Mouse (Mus musculus): ENCODE data around the gene Gbp5. TPM values are rescaled to one million over a fixed set of nuclear protein-coding genes. Genes with fewer than 3 reads are reported as not detected.

Gene Gbp5
- polyA plus RNA-seq (2012; rRNA removed; ENCODE audit: low replicate concordance), result 0.36 and 0.43 TPM in 2 replicates

DNA sequence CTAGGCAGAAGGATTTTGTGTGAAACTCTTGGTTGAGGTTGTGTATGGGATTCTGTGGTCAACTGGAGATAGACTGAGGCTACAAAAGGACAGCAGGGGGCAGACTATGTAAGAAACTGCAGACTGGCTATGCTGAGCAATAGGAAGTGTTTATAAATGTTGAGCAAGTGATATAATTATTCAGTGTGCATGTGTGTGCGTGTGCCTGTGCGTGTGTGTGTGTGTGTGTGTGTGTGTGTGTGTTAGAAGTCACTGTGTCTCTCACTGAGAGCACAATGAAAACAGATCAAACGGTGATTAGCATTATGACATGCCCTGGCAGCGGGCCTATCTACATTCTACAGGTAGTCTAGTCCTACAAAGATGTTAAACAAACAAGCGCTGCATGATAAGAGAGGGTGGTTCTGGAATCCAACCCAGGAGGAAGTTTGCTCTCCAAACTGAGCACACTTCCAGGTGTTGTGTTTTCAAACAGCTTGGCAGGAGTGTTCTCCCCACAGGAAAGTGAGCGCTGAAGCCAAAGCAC lies at the start of gene Gbp5:
Gene Gbp5 (plus strand): TSS at position 443 of the 526 bp plus-strand sequence.

DNA sequence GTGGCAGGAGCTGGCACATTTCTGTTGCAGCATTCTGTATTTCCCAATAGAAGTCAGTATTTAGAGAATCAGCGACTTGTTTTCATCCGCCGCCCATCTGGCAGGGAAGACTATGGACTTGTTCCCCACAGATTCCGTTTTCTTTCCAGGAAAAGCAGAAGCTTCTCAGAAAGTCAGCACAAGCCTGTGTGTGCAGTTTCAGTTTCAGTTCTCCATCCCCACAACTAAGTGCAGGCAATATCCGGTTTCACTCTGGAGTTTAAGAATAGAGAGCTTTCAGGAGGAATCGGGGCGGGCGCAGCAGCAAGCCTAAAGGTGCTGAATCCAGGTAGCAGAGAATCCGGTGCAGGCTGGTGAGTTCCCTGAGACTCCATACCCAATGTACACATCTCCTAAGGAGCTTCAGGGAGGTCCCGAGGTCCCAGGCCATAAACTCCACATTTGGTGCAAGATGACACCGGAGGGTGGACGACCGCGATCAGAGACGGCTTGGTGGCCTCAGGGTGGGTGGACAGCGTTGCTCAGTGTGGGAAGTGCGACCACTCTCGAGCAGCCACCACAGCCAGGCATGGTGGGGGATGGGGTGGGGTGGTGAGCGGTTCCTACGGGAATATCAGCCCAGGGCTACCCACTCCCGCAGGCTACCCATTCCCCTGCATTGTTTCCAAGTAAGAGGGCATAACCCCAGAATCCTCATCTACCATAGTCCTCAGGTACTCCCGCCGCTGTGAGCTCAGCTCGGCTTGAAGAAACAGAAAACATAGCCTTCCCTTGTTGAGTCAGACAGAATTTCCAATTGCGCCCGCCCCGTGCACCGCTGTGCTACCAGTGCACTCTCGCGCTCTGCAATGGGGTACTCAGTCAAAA lies 36.5 kb downstream of the Gbp5 start, which contains the start of gene Gbp7:
Gene Gbp7 (plus strand): TSS at position 256 of the 867 bp plus-strand sequence.

DNA sequence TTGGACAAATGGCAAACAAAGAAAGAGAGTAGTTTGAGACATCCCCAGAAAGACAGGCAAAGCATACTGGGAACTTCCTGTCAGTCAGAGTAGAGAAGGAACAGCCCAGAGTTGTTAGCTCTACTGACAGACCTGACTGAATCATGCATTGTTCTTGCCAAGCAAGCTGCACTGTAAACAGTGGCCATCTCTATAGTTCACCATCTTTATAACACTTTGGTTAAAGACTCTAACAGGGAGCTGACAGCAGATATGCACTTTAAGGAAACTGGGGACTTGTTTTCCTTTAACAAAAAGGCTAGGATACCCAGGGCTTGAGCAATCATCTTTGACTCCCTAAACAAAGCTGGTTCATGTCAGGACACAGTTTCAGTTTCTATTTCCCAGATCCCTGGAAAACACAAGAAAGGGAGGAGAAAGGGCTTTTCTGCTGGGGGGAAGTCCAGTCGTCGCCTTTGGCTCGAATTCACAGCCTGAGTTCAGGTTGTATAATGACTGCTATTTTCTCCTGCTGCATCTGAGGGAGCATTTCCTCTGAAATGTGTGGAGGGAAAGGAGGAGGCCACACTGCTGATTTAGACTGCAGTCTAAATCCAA lies 66.0 kb downstream of the Gbp5 start, which contains the start of gene Gbp3:
Gene Gbp3 (plus strand): TSS at position 395 of the 597 bp plus-strand sequence.

Other genes with a start within 250 kb of the Gbp5 start
- gene Pdlim5, start 98.3 kb upstream of the Gbp5 start, polyA plus RNA-seq (2012; rRNA removed; ENCODE audit: low replicate concordance), result 40.6 and 49.9 TPM in 2 replicates
- 0.15 and 0.28 TPM in 2 replicates for gene Gbp7, start 36.4 kb downstream of the Gbp5 start, polyA plus RNA-seq (2012; rRNA removed; ENCODE audit: low replicate concordance)
- gene Gbp3, start 66.0 kb downstream of the Gbp5 start, polyA plus RNA-seq (2012; rRNA removed; ENCODE audit: low replicate concordance), result 8.0 and 9.3 TPM in 2 replicates
- gene Gbp2b, start 100.9 kb downstream of the Gbp5 start, polyA plus RNA-seq (2012; rRNA removed; ENCODE audit: low replicate concordance), result 0.15 and 0.53 TPM in 2 replicates
- gene Gbp2, start 126.6 kb downstream of the Gbp5 start, polyA plus RNA-seq (2012; rRNA removed; ENCODE audit: low replicate concordance), result 3.1 and 3.4 TPM in 2 replicates
- gene Kyat3, start 207.1 kb downstream of the Gbp5 start, polyA plus RNA-seq (2012; rRNA removed; ENCODE audit: low replicate concordance), result 0.36 and 0.38 TPM in 2 replicates